Mouse (Mus musculus): Measurements from ENCODE around the gene Fcrl6. TPM values are rescaled to one million over a fixed set of nuclear protein-coding genes. Genes with fewer than 3 reads are reported as not detected.

Gene Fcrl6
- 0.18 TPM in 1 of 2 replicates, not detected in the other for total RNA-seq (2014; rRNA removed)
- polyA plus RNA-seq (2015; fragmentation: Nextera tagmentation; extraction: Ambion mirVana) = not detected in 2 replicates

DNA sequence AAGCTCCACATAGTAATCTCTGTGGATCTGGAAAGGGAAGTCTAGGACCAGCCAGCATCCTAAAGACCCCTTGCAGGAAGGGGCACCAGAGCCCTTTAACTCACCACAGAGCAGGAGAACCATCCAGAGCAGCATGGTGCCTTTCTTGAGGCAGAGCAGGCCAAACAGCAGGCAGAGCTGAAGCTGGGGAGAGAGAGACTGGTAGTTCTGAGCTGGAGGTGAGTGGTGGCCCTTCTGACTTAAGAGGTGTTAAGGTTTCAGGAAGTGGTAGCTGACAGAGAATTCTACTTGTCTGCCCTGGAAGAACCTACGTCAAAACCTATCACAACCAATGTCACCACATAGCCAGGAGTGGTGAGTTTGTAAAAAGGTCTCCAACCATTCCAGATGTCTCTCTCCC is at the start of gene Fcrl6:
Fcrl6 (minus strand) TSS at position 226 of the 400 bp plus-strand sequence.
- Histone ChIP-seq H3K36me3 (ENCODE audit: insufficient read depth, low read length) (no peaks in the 10 kb centered on the region), H3K9me3 (ENCODE audit: low read length) (no peaks in the 10 kb centered on the region), H3K4me3 (ENCODE audit: low read length) (no peak within 1 kb of the TSS), H3K4me2 (ENCODE audit: low read depth, low read length) (no peak within 1 kb of the TSS), H3K9ac (replicated peaks; ENCODE audit: low read length) (no peak within 1 kb of the TSS), H3K27ac (no peak within 1 kb of the TSS), H3K27me3 (ENCODE audit: insufficient read depth, low read length) (no peaks in the 10 kb centered on the region), H3K4me1 (ENCODE audit: insufficient read depth, low read length) (no peaks in the 10 kb centered on the region)
- 79% methylated on average over 1 of the region's 1 CpGs for WGBS
- no peak for TF ChIP-seq CTCF (IDR thresholded peaks at IDR 0.05; ENCODE audit: low read depth)
- DNase-seq (ENCODE audit: low spot score) (no peak), ATAC-seq (no peak)

DNA sequence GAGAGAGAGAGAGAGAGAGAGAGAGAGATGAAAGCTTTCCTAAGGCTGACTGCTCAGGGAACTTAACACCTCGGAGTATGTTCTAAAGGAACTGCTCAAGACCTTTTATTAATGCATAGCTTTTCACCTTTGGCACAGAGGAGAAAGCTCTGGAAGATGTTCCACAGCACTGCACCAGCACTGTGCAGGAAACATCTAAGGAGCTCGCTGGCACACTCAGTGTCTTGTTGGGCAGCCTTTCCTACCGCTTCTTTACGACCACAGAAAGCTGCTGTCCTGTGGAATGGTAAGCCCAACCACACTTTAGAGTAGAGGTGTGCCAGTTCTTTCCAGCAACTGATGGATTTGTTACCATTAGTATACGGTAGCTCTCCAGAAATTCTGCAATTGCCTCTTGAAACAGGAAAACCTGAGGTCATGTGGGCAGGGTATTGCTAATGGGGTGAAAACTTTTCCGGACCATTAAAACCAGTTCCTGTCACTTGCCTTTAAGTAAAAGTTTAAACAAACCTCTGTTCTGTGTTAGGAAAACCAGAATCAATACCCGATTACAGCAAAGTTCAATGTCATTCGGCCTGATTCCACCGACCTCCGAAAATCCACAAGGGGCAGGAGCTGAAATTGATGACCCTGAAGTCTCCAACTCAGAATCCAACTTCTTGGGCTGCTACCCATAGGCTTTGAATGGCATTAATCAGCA is 49.1 kb upstream of the Fcrl6 start:
- H3K9me3 ChIP-seq (ENCODE audit: low read length) = no peaks in the 10 kb centered on the region
- H3K27ac ChIP-seq = no peak overlapping the region
- no peak for TF ChIP-seq CTCF (IDR thresholded peaks at IDR 0.05; ENCODE audit: low read depth)
- H3K9ac ChIP-seq (replicated peaks; ENCODE audit: low read length) = no peak overlapping the region
- DNase-seq (ENCODE audit: low spot score) (no peak), ATAC-seq (no peak)
- no peaks in the 10 kb centered on the region for H3K36me3 ChIP-seq (ENCODE audit: insufficient read depth, low read length)
- H3K4me1 ChIP-seq (ENCODE audit: insufficient read depth, low read length) = no peaks in the 10 kb centered on the region
- H3K4me2 ChIP-seq (ENCODE audit: low read depth, low read length) = no peak overlapping the region
- H3K4me3 ChIP-seq (ENCODE audit: low read length) = no peak overlapping the region
- WGBS = 90% methylated on average over 10 of the region's 10 CpGs
- H3K27me3 ChIP-seq (ENCODE audit: insufficient read depth, low read length) = no peaks in the 10 kb centered on the region

DNA sequence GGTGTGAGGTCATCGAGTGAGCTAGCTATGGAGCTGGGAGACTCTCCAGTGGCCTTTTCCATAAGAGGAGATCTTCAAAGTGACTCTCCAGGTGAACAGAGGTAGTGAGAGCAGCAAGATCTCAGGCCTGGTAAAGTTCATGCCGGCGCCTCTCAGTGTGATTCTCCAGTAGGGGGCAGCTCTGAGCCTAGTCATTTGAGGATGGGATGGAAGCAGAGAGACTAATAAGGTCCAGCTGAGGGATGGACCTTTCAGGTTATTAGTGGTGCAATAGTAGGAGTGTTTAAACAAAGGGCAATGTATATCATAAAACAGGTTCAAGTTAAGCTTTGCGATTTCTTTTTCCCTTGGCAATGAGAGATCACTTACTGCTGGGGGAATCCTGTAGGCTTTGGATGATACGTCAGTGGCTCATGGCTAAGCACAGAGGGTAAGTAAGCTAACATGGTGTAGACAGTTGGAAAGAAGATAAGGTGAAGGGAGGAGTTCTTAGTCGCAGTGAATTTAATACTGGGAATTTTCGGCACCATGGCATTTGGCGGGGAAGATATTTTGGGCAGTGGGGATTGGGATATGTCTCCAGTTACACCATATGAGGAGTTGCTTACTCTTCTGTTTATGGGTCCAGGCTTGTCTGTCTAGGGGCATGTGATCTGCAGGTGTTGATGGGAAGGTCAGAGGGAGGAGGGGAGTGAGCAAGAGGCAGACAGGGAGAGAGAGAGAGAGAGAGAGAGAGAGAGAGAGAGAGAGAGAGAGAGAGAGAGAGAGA is 48.4 kb upstream of the Fcrl6 start:
- Histone ChIP-seq H3K4me3 (ENCODE audit: low read length) (no peak overlapping the region), H3K9ac (replicated peaks; ENCODE audit: low read length) (no peak overlapping the region), H3K27ac (no peak overlapping the region), H3K4me2 (ENCODE audit: low read depth, low read length) (no peak overlapping the region), H3K27me3 (ENCODE audit: insufficient read depth, low read length) (no peaks in the 10 kb centered on the region), H3K36me3 (ENCODE audit: insufficient read depth, low read length) (no peaks in the 10 kb centered on the region), H3K9me3 (ENCODE audit: low read length) (no peaks in the 10 kb centered on the region), H3K4me1 (ENCODE audit: insufficient read depth, low read length) (no peaks in the 10 kb centered on the region)
- ATAC-seq (no peak), DNase-seq (ENCODE audit: low spot score) (peak; percentile 34)
- peak; percentile 54 for TF ChIP-seq CTCF (IDR thresholded peaks at IDR 0.05; ENCODE audit: low read depth)
- 61% methylated on average over 8 of the region's 8 CpGs for WGBS

DNA sequence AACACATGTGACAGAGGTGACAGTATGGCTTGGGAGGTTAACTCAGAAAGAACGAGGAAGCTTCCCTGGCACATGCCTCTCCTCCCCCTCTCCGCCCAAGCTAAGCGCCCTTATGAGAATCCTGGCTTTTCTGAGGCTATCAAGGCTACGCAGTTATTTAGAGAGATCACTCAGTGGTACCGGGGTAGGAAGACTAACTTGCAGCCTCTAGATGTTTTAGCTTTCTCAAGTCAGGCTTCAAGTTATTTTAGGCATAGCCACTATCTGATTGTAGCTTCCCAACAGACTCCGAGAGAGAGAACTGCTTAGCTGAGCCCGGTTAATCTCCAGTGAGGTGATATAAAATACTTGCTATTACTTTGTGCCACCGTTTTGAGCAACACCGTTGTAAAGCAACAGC is 47.0 kb upstream of the Fcrl6 start:
- ATAC-seq = no peak
- no peaks in the 10 kb centered on the region for H3K27me3 ChIP-seq (ENCODE audit: insufficient read depth, low read length)
- no peaks in the 10 kb centered on the region for H3K4me1 ChIP-seq (ENCODE audit: insufficient read depth, low read length)
- H3K4me2 ChIP-seq (ENCODE audit: low read depth, low read length) = no peak overlapping the region
- DNase-seq (ENCODE audit: low spot score) = no peak
- no peaks in the 10 kb centered on the region for H3K9me3 ChIP-seq (ENCODE audit: low read length)
- H3K36me3 ChIP-seq (ENCODE audit: insufficient read depth, low read length) = no peaks in the 10 kb centered on the region
- H3K9ac ChIP-seq (replicated peaks; ENCODE audit: low read length) = no peak overlapping the region
- TF ChIP-seq CTCF (IDR thresholded peaks at IDR 0.05; ENCODE audit: low read depth) = no peak
- WGBS = 86% methylated on average over 9 of the region's 9 CpGs
- no peak overlapping the region for H3K4me3 ChIP-seq (ENCODE audit: low read length)
- H3K27ac ChIP-seq = no peak overlapping the region

DNA sequence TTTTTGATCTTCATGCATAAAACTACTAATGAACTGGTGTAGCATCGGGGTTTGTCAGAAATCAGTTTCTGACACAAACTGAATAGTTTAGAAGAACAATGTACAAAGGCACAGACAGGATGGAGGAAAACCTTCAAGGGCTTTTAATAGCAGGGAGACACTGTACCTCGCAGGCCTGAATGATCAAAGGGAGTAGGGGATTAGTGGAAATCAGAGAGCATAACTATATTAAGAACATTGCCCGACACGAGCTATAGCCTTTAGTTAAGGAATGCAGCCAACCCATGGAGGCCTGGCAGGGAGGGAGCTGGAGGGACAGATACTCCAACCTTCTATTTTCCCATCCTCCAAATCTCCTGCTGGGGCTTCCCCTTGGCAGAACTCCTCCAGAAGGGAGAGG is 44.9 kb upstream of the Fcrl6 start:
- WGBS = 60% methylated on average over 4 of the region's 4 CpGs
- Histone ChIP-seq H3K27me3 (ENCODE audit: insufficient read depth, low read length) (no peaks in the 10 kb centered on the region), H3K4me1 (ENCODE audit: insufficient read depth, low read length) (no peaks in the 10 kb centered on the region), H3K9me3 (ENCODE audit: low read length) (no peaks in the 10 kb centered on the region), H3K9ac (replicated peaks; ENCODE audit: low read length) (no peak overlapping the region), H3K4me3 (ENCODE audit: low read length) (no peak overlapping the region), H3K4me2 (ENCODE audit: low read depth, low read length) (no peak overlapping the region), H3K27ac (no peak overlapping the region), H3K36me3 (ENCODE audit: insufficient read depth, low read length) (no peaks in the 10 kb centered on the region)
- ATAC-seq = no peak
- TF ChIP-seq CTCF (IDR thresholded peaks at IDR 0.05; ENCODE audit: low read depth) = no peak
- no peak for DNase-seq (ENCODE audit: low spot score)

DNA sequence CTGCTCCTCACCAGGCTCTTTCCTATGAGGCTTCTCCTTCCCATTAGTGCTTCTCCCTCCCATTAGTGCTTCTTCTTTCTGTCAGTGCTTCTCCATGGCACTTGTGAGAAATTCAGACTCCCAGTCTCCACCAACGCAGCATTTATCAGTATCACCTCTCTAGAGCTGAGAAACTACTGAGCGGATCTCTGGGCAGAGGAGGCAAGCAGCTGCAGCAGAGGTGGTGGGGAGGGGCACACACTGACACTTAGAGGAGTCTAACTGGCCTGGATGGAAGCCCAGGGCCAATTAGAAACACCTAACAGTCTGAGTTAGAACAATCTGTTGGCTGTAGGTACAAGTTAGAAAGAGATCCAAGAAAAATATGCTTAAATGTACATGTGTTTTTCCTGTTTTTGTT is 36.4 kb upstream of the Fcrl6 start:
- Histone ChIP-seq H3K27me3 (ENCODE audit: insufficient read depth, low read length) (no peaks in the 10 kb centered on the region), H3K4me3 (ENCODE audit: low read length) (no peak overlapping the region), H3K4me1 (ENCODE audit: insufficient read depth, low read length) (no peaks in the 10 kb centered on the region), H3K36me3 (ENCODE audit: insufficient read depth, low read length) (no peaks in the 10 kb centered on the region), H3K27ac (no peak overlapping the region), H3K9ac (replicated peaks; ENCODE audit: low read length) (no peak overlapping the region), H3K4me2 (ENCODE audit: low read depth, low read length) (no peak overlapping the region), H3K9me3 (ENCODE audit: low read length) (no peaks in the 10 kb centered on the region)
- ATAC-seq (no peak), DNase-seq (ENCODE audit: low spot score) (no peak)
- TF ChIP-seq CTCF (IDR thresholded peaks at IDR 0.05; ENCODE audit: low read depth) = no peak
- WGBS = 69% methylated on average over 2 of the region's 2 CpGs

DNA sequence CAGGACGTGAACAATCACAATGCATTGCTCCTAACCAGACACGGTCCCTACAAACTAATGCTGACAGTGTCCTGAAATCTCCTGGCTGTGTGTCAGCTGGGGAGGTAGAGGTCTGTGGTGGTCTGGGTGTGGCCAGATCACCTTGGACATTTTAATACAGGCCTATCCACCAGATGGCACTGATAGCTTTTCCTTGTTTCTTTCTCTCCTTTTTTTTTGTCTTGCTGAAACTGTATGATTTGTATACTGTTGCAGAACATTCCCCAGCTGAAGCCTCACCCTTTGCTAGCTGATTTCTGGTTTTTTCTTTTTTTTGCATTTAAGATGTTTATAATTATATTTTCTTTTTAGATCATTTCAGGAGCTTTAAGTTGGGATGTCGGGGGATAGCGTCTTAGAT is 35.5 kb upstream of the Fcrl6 start:
- peak; percentile 60 for TF ChIP-seq CTCF (IDR thresholded peaks at IDR 0.05; ENCODE audit: low read depth)
- Histone ChIP-seq H3K9me3 (ENCODE audit: low read length) (no peaks in the 10 kb centered on the region), H3K27ac (no peak overlapping the region), H3K4me3 (ENCODE audit: low read length) (no peak overlapping the region), H3K36me3 (ENCODE audit: insufficient read depth, low read length) (no peaks in the 10 kb centered on the region), H3K4me2 (ENCODE audit: low read depth, low read length) (no peak overlapping the region), H3K9ac (replicated peaks; ENCODE audit: low read length) (no peak overlapping the region), H3K27me3 (ENCODE audit: insufficient read depth, low read length) (no peaks in the 10 kb centered on the region), H3K4me1 (ENCODE audit: insufficient read depth, low read length) (no peaks in the 10 kb centered on the region)
- WGBS = 76% methylated on average over 4 of the region's 4 CpGs
- DNase-seq (ENCODE audit: low spot score) (peak; percentile 58), ATAC-seq (no peak)
